Mouse (Mus musculus): ENCODE results near the gene Tmem56. TPM values are rescaled to one million over a fixed set of nuclear protein-coding genes. Genes with fewer than 3 reads are reported as not detected.

The Tmem56 gene
- 2.5 and 2.6 TPM in 2 replicates for polyA plus RNA-seq (2015; fragmentation: Nextera tagmentation; extraction: Ambion mirVana)

DNA sequence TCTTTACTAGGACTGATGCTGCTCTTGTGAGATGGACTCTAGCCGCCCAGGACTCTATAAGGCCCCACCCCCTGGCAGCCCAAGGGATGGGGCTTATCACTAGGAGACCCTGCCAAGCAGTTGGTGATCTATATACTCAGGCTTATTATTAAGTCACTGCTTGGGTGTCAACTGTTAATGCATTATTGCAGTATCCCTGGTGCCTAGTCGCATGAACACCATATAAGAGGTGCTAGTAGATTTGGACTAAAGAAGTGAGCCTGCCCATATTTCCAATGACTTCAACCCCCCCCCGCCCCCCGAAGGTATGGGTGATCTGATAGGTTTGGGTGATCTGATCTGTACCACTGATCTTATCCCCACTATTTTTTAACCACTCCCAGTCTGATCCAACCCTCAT is at the start of gene Tmem56:
Tmem56 (minus strand) TSS at position 101 of the 400 bp plus-strand sequence.
- Histone ChIP-seq H3K36me3 (no peaks in the 10 kb centered on the region), H3K27ac (replicated peaks) (no peak within 1 kb of the TSS), H3K9ac (replicated peaks) (no peak within 1 kb of the TSS), H3K4me1 (no peaks in the 10 kb centered on the region), H3K27me3 (replicated peaks) (no peaks in the 10 kb centered on the region), H3K4me3 (replicated peaks) (no peak within 1 kb of the TSS), H3K9me3 (replicated peaks) (no peaks in the 10 kb centered on the region), H3K4me2 (no peak within 1 kb of the TSS)
- ATAC-seq (ENCODE audit: low FRiP score), result no peak
- 96% methylated on average over 4 of the region's 4 CpGs for WGBS

GRCm38 (mm10) chr3:121330244-121330646 is 47.3 kb upstream of the Tmem56 start:
- ATAC-seq (ENCODE audit: low FRiP score), result no peak

DNA sequence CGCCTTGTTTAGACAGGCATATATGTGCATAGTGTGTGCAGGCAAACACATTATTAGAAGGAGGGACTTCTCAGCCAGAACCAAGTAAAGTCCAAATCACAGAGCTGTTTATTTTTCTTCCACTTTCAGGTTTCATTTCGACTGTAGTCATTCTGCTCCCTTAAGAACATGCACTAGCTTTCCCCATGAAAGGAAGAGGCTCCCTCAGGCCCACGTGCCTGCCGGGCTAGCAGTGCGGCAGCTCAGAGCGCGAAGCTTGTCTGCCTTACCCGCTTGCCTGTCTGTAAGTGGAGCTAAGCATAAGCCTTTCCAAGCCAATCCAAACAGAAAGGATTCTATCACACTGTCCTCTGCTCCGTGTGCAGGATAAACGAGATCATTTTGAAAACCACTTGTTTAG is 46.7 kb upstream of the Tmem56 start:
- no peak overlapping the region for H3K9ac ChIP-seq (replicated peaks)
- 76% methylated on average over 10 of the region's 10 CpGs for WGBS
- H3K4me3 ChIP-seq (replicated peaks), result no peak overlapping the region
- H3K4me2 ChIP-seq, result no peak overlapping the region
- no peak overlapping the region for H3K27ac ChIP-seq (replicated peaks)
- H3K36me3 ChIP-seq, result no peaks in the 10 kb centered on the region
- no peaks in the 10 kb centered on the region for H3K4me1 ChIP-seq
- no peak for ATAC-seq (ENCODE audit: low FRiP score)
- no peaks in the 10 kb centered on the region for H3K27me3 ChIP-seq (replicated peaks)
- no peaks in the 10 kb centered on the region for H3K9me3 ChIP-seq (replicated peaks)

More at GRCm38 (mm10) chr3:121330244-121330646, 47.3 kb upstream of the Tmem56 start:
- H3K4me3 ChIP-seq (replicated peaks), result no peak overlapping the region
- H3K4me2 ChIP-seq, result no peak overlapping the region
- no peaks in the 10 kb centered on the region for H3K36me3 ChIP-seq
- no peak overlapping the region for H3K27ac ChIP-seq (replicated peaks)
- H3K4me1 ChIP-seq, result no peaks in the 10 kb centered on the region
- 84% methylated on average over 7 of the region's 7 CpGs for WGBS
- H3K9ac ChIP-seq (replicated peaks), result no peak overlapping the region
- no peaks in the 10 kb centered on the region for H3K9me3 ChIP-seq (replicated peaks)
- H3K27me3 ChIP-seq (replicated peaks), result no peaks in the 10 kb centered on the region

- Histone ChIP-seq H3K4me3 (replicated peaks) (no peak overlapping the region), H3K4me2 (no peak overlapping the region), H3K36me3 (no peaks in the 10 kb centered on the region), H3K9ac (replicated peaks) (no peak overlapping the region), H3K9me3 (replicated peaks) (no peaks in the 10 kb centered on the region), H3K4me1 (no peaks in the 10 kb centered on the region), H3K27ac (replicated peaks) (no peak overlapping the region), H3K27me3 (replicated peaks) (no peaks in the 10 kb centered on the region)
- ATAC-seq (ENCODE audit: low FRiP score), result no peak
- WGBS, result 77% methylated on average over 5 of the region's 5 CpGs
Measured at GRCm38 (mm10) chr3:121327406-121327805, 44.5 kb upstream of the Tmem56 start.

DNA sequence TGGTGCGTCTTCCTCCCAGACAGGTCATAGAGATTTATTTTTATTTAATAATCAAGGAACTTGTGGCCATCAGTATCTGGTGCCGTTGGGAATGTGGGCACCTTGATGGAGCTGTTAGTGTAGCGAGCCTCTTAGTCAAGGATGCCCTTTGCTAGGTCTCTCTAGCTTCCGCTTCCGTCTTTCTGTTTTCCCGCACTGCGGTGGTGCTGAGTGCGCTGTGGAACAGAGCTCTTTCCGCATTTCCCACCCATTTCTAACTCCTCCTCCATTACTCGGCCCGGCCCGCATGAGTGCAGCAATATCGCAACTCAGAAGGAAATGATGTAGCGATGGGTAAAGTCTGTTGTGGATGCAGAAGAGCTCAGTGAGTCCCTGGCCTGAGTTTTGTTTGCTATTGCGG is 40.5 kb upstream of the Tmem56 start:
- no peak overlapping the region for H3K27ac ChIP-seq (replicated peaks)
- no peaks in the 10 kb centered on the region for H3K4me1 ChIP-seq
- no peaks in the 10 kb centered on the region for H3K36me3 ChIP-seq
- H3K27me3 ChIP-seq (replicated peaks), result no peaks in the 10 kb centered on the region
- no peaks in the 10 kb centered on the region for H3K9me3 ChIP-seq (replicated peaks)
- H3K4me2 ChIP-seq, result no peak overlapping the region
- 96% methylated on average over 15 of the region's 15 CpGs for WGBS
- no peak overlapping the region for H3K9ac ChIP-seq (replicated peaks)
- no peak overlapping the region for H3K4me3 ChIP-seq (replicated peaks)
- ATAC-seq (ENCODE audit: low FRiP score), result no peak

DNA sequence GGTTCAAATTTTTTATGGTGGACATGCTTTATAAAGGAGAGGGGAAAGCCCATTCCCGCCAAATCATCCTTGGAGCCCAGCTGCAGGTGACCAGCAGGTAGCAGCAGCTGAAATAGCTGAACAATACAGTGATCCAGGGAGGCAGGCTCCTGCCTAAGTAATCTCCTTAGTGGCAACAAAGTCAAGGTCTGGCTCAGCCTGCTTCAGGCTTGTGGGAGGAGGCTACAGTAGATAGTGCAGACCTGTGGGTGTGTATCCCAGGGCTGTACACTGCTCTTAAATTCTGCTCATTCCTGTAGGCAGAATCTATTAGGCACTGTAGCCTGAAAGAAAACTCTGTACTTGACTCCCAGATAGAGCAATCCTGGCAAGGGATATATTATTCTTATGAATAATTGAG is 38.0 kb upstream of the Tmem56 start:
- no peak overlapping the region for H3K9ac ChIP-seq (replicated peaks)
- H3K27me3 ChIP-seq (replicated peaks), result no peaks in the 10 kb centered on the region
- H3K36me3 ChIP-seq, result no peaks in the 10 kb centered on the region
- no peak for ATAC-seq (ENCODE audit: low FRiP score)
- no peak overlapping the region for H3K27ac ChIP-seq (replicated peaks)
- no peak overlapping the region for H3K4me3 ChIP-seq (replicated peaks)
- H3K9me3 ChIP-seq (replicated peaks), result no peaks in the 10 kb centered on the region
- no peaks in the 10 kb centered on the region for H3K4me1 ChIP-seq
- 100% methylated on average over 1 of the region's 1 CpGs for WGBS
- no peak overlapping the region for H3K4me2 ChIP-seq

- Histone ChIP-seq H3K27ac (replicated peaks) (no peak overlapping the region), H3K4me1 (no peaks in the 10 kb centered on the region), H3K36me3 (no peaks in the 10 kb centered on the region), H3K4me3 (replicated peaks) (no peak overlapping the region), H3K27me3 (replicated peaks) (no peaks in the 10 kb centered on the region), H3K9ac (replicated peaks) (no peak overlapping the region), H3K9me3 (replicated peaks) (no peaks in the 10 kb centered on the region), H3K4me2 (no peak overlapping the region)
- ATAC-seq (ENCODE audit: low FRiP score), result no peak
- WGBS, result 92% methylated on average over 6 of the region's 6 CpGs
Measured at GRCm38 (mm10) chr3:121319906-121320305, 37.0 kb upstream of the Tmem56 start.

- no peak for ATAC-seq (ENCODE audit: low FRiP score)
- Histone ChIP-seq H3K27me3 (replicated peaks) (no peaks in the 10 kb centered on the region), H3K9me3 (replicated peaks) (no peaks in the 10 kb centered on the region), H3K4me1 (no peaks in the 10 kb centered on the region), H3K9ac (replicated peaks) (no peak overlapping the region), H3K4me2 (no peak overlapping the region), H3K4me3 (replicated peaks) (no peak overlapping the region), H3K36me3 (no peaks in the 10 kb centered on the region), H3K27ac (replicated peaks) (no peak overlapping the region)
- 95% methylated on average over 7 of the region's 7 CpGs for WGBS
Measured at GRCm38 (mm10) chr3:121315498-121315897, 32.6 kb upstream of the Tmem56 start.

- WGBS, result 82% methylated on average over 6 of the region's 6 CpGs
- Histone ChIP-seq H3K9me3 (replicated peaks) (no peaks in the 10 kb centered on the region), H3K4me1 (peaks cover 3% of the 10 kb centered on the region; the same call in 1 of the 2 replicates), H3K36me3 (no peaks in the 10 kb centered on the region), H3K9ac (replicated peaks) (no peak overlapping the region), H3K27ac (replicated peaks) (no peak overlapping the region), H3K4me3 (replicated peaks) (no peak overlapping the region), H3K27me3 (replicated peaks) (no peaks in the 10 kb centered on the region), H3K4me2 (no peak overlapping the region)
- ATAC-seq (ENCODE audit: low FRiP score), result no peak
Measured at GRCm38 (mm10) chr3:121314149-121314548, 31.3 kb upstream of the Tmem56 start.

DNA sequence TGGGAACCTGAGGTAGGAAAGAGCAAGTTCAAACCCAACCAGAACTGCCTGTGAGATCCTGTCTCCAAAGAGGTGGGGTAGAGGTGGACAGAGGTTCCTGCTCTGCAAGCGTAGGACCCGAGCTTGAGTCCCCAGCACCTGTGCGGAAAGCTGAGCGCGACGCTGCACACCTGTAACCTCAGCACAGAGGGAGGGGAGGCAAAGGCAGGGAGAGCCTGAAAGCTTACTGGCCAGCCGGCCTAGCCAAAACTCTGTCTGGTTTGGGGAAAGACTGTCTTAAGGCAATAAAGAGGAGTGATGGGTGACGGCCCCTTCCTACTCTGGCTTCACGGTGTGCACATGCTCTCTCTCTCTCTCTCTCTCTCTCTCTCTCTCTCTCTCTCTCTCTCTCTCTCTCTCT is 30.1 kb upstream of the Tmem56 start:
- Histone ChIP-seq H3K9me3 (replicated peaks) (no peaks in the 10 kb centered on the region), H3K27ac (replicated peaks) (no peak overlapping the region), H3K27me3 (replicated peaks) (no peaks in the 10 kb centered on the region), H3K4me1 (peaks cover 7% of the 10 kb centered on the region; the same call in 1 of the 2 replicates), H3K4me2 (no peak overlapping the region), H3K36me3 (no peaks in the 10 kb centered on the region), H3K4me3 (replicated peaks) (no peak overlapping the region), H3K9ac (replicated peaks) (no peak overlapping the region)
- WGBS, result 68% methylated on average over 9 of the region's 9 CpGs
- no peak for ATAC-seq (ENCODE audit: low FRiP score)

DNA sequence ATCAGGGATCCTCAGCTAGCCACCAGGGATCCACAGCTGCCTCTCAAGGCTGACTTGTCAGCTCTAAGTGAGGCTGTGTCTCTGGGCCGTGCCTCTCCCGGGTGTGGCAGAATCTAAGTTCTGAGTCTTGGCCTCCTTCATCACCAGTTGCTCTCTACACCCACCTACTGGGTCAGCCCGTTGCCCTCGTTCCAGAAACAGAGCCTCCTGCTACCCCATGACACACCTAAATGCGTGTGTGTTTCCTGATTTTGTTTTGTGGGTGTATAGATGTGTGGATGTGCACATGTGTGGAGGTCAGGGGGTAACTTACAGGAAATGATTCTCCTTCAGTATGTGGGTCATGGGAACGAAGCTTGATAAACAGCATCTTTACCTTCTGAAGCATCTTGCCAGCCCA is 29.5 kb upstream of the Tmem56 start:
- 84% methylated on average over 6 of the region's 6 CpGs for WGBS
- Histone ChIP-seq H3K36me3 (no peaks in the 10 kb centered on the region), H3K27me3 (replicated peaks) (no peaks in the 10 kb centered on the region), H3K4me3 (replicated peaks) (no peak overlapping the region), H3K9ac (replicated peaks) (no peak overlapping the region), H3K27ac (replicated peaks) (no peak overlapping the region), H3K4me2 (no peak overlapping the region), H3K9me3 (replicated peaks) (no peaks in the 10 kb centered on the region), H3K4me1 (peaks cover 7% of the 10 kb centered on the region; the same call in 1 of the 2 replicates)
- no peak for ATAC-seq (ENCODE audit: low FRiP score)

DNA sequence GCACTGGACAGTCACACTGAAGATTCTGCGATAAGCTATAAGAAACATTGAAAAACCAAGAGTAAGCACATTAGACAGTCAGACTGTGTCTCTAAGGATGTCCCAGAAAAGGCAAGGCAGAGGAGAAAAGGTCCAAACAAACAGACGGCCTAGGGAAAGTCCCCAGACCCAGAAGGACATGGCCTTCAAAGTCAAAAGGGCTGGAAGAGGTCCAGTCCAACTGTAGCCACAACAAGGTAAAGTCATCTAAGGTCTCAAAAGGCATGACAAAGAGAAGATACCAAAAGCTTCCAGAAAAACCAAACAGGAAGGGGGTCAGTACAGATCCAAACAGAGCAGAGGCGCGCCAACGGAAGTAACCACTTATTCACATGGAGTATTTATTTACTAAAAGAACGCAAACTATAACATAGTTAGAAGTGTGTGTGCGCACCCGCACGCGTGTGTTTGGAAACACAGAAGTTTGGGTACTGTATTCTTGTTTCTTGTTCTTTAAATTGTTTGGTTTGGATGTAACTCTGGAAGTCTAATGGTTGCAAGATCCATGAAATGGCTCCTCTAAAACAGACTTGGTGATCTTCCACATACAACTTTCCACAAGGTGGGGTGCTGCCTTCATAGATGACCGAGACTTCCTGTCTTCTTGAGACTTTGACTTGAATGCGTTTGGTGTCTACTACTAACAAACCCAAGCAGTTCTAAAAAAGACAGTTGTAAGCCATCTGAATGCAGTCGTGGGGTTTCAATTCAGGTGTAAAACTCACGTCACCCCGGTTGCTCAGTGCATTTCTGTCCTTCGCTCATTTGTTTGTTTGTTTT is 27.2 kb upstream of the Tmem56 start:
- no peaks in the 10 kb centered on the region for H3K27me3 ChIP-seq (replicated peaks)
- no peak overlapping the region for H3K27ac ChIP-seq (replicated peaks)
- no peaks in the 10 kb centered on the region for H3K9me3 ChIP-seq (replicated peaks)
- no peak overlapping the region for H3K9ac ChIP-seq (replicated peaks)
- H3K4me1 ChIP-seq, result peaks cover 7% of the 10 kb centered on the region; the same call in 1 of the 2 replicates
- ATAC-seq (ENCODE audit: low FRiP score), result no peak
- H3K36me3 ChIP-seq, result no peaks in the 10 kb centered on the region
- 89% methylated on average over 16 of the region's 16 CpGs for WGBS
- no peak overlapping the region for H3K4me2 ChIP-seq
- H3K4me3 ChIP-seq (replicated peaks), result no peak overlapping the region
